Mouse (Mus musculus): Measurements from ENCODE around the gene Lhx6. TPM values are rescaled to one million over a fixed set of nuclear protein-coding genes. Genes with fewer than 3 reads are reported as not detected.

Gene Lhx6
- polyA plus RNA-seq, 1 experiment from 2014 or later: 0.67 TPM

GRCm38 (mm10) chr2:36090853-36091741 lies 14.1 kb downstream of the Lhx6 start:
- Histone ChIP-seq H3K9ac (replicated peaks) (no peak overlapping the region), H3K4me1 (peaks cover 23% of the 10 kb centered on the region), H3K4me3 (replicated peaks) (peak overlapping the region; percentile 38), H3K36me3 (no peaks in the 10 kb centered on the region), H3K27ac (replicated peaks) (no peak overlapping the region), H3K9me3 (replicated peaks) (no peaks in the 10 kb centered on the region), H3K4me2 (peak overlapping the region; percentile 73), H3K27me3 (replicated peaks) (peaks cover 99% of the 10 kb centered on the region)
- peak; percentile 43 for ATAC-seq (ENCODE audit: low FRiP score)
- WGBS: 1% methylated on average over 70 of the region's 70 CpGs

GRCm38 (mm10) chr2:36089190-36089589 lies 16.0 kb downstream of the Lhx6 start:
- WGBS: 27% methylated on average over 3 of the region's 3 CpGs
- no peak overlapping the region for H3K9ac ChIP-seq (replicated peaks)
- no peak for ATAC-seq (ENCODE audit: low FRiP score)
- H3K9me3 ChIP-seq (replicated peaks): no peaks in the 10 kb centered on the region
- H3K36me3 ChIP-seq: no peaks in the 10 kb centered on the region
- no peak overlapping the region for H3K4me3 ChIP-seq (replicated peaks)
- H3K4me1 ChIP-seq: peaks cover 21% of the 10 kb centered on the region
- no peak overlapping the region for H3K4me2 ChIP-seq
- H3K27ac ChIP-seq (replicated peaks): no peak overlapping the region
- peaks cover 85% of the 10 kb centered on the region for H3K27me3 ChIP-seq (replicated peaks)

GRCm38 (mm10) chr2:36085041-36085440 lies 20.2 kb downstream of the Lhx6 start:
- no peak overlapping the region for H3K4me2 ChIP-seq
- H3K9ac ChIP-seq (replicated peaks): no peak overlapping the region
- no peaks in the 10 kb centered on the region for H3K9me3 ChIP-seq (replicated peaks)
- no peaks in the 10 kb centered on the region for H3K36me3 ChIP-seq
- H3K4me3 ChIP-seq (replicated peaks): no peak overlapping the region
- H3K27ac ChIP-seq (replicated peaks): no peak overlapping the region
- H3K27me3 ChIP-seq (replicated peaks): peaks cover 44% of the 10 kb centered on the region
- no peaks in the 10 kb centered on the region for H3K4me1 ChIP-seq
- ATAC-seq (ENCODE audit: low FRiP score): no peak
- WGBS: 100% methylated on average over 1 of the region's 1 CpGs

- H3K27ac ChIP-seq (replicated peaks): no peak overlapping the region
- H3K9me3 ChIP-seq (replicated peaks): no peaks in the 10 kb centered on the region
- H3K9ac ChIP-seq (replicated peaks): no peak overlapping the region
- ATAC-seq (ENCODE audit: low FRiP score): no peak
- peaks cover 24% of the 10 kb centered on the region for H3K27me3 ChIP-seq (replicated peaks)
- whole genome bisulfite sequencing: 76% methylated on average over 9 of the region's 9 CpGs
- H3K4me3 ChIP-seq (replicated peaks): no peak overlapping the region
- no peak overlapping the region for H3K4me2 ChIP-seq
- H3K4me1 ChIP-seq: no peaks in the 10 kb centered on the region
- H3K36me3 ChIP-seq: no peaks in the 10 kb centered on the region
Measured at GRCm38 (mm10) chr2:36082802-36083580, 22.2 kb downstream of the Lhx6 start.

GRCm38 (mm10) chr2:36081446-36081845 lies 23.8 kb downstream of the Lhx6 start:
- WGBS: 45% methylated on average over 9 of the region's 9 CpGs
- no peak for ATAC-seq (ENCODE audit: low FRiP score)
- H3K4me1 ChIP-seq: peaks cover 12% of the 10 kb centered on the region
- no peaks in the 10 kb centered on the region for H3K9me3 ChIP-seq (replicated peaks)
- no peaks in the 10 kb centered on the region for H3K36me3 ChIP-seq
- H3K4me2 ChIP-seq: no peak overlapping the region
- H3K27me3 ChIP-seq (replicated peaks): peaks cover 8% of the 10 kb centered on the region
- H3K4me3 ChIP-seq (replicated peaks): no peak overlapping the region
- H3K27ac ChIP-seq (replicated peaks): no peak overlapping the region
- no peak overlapping the region for H3K9ac ChIP-seq (replicated peaks)

GRCm38 (mm10) chr2:36077160-36077761 lies 27.9 kb downstream of the Lhx6 start:
- Histone ChIP-seq H3K27ac (replicated peaks) (no peak overlapping the region), H3K27me3 (replicated peaks) (no peaks in the 10 kb centered on the region), H3K36me3 (no peaks in the 10 kb centered on the region), H3K9ac (replicated peaks) (peak overlapping the region; percentile 17; the same call in 1 of the 2 replicates), H3K4me3 (replicated peaks) (peak overlapping the region; percentile 21), H3K9me3 (replicated peaks) (no peaks in the 10 kb centered on the region), H3K4me1 (peaks cover 12% of the 10 kb centered on the region), H3K4me2 (peak overlapping the region; percentile 53)
- ATAC-seq (ENCODE audit: low FRiP score): no peak; the same call in 1 of the 2 replicates
- WGBS: 12% methylated on average over 11 of the region's 11 CpGs

GRCm38 (mm10) chr2:36075210-36075609 lies 30.0 kb downstream of the Lhx6 start:
- 92% methylated on average over 5 of the region's 5 CpGs for WGBS
- H3K27ac ChIP-seq (replicated peaks): no peak overlapping the region
- no peak overlapping the region for H3K4me2 ChIP-seq
- H3K9me3 ChIP-seq (replicated peaks): no peaks in the 10 kb centered on the region
- no peak overlapping the region for H3K9ac ChIP-seq (replicated peaks)
- peaks cover 12% of the 10 kb centered on the region for H3K4me1 ChIP-seq
- no peak for ATAC-seq (ENCODE audit: low FRiP score)
- H3K36me3 ChIP-seq: no peaks in the 10 kb centered on the region
- no peak overlapping the region for H3K4me3 ChIP-seq (replicated peaks)
- H3K27me3 ChIP-seq (replicated peaks): no peaks in the 10 kb centered on the region

GRCm38 (mm10) chr2:36073781-36074180 lies 31.4 kb downstream of the Lhx6 start:
- Histone ChIP-seq H3K9me3 (replicated peaks) (no peaks in the 10 kb centered on the region), H3K9ac (replicated peaks) (no peak overlapping the region), H3K4me2 (no peak overlapping the region), H3K4me1 (peaks cover 12% of the 10 kb centered on the region), H3K27me3 (replicated peaks) (no peaks in the 10 kb centered on the region), H3K4me3 (replicated peaks) (no peak overlapping the region), H3K27ac (replicated peaks) (no peak overlapping the region), H3K36me3 (no peaks in the 10 kb centered on the region)
- no peak for ATAC-seq (ENCODE audit: low FRiP score)
- WGBS: 58% methylated on average over 3 of the region's 3 CpGs

GRCm38 (mm10) chr2:36071660-36072305 lies 33.4 kb downstream of the Lhx6 start:
- H3K4me2 ChIP-seq: no peak overlapping the region
- no peaks in the 10 kb centered on the region for H3K9me3 ChIP-seq (replicated peaks)
- ATAC-seq (ENCODE audit: low FRiP score): no peak
- H3K9ac ChIP-seq (replicated peaks): no peak overlapping the region
- 80% methylated on average over 8 of the region's 8 CpGs for WGBS
- 0 out of 2 replicates have a peak, but pooled peaks cover 3% of the 10 kb centered on the region for H3K27me3 ChIP-seq (replicated peaks)
- no peaks in the 10 kb centered on the region for H3K36me3 ChIP-seq
- no peak overlapping the region for H3K4me3 ChIP-seq (replicated peaks)
- H3K27ac ChIP-seq (replicated peaks): no peak overlapping the region
- peaks cover under 1% of the 10 kb centered on the region; the same call in 1 of the 2 replicates for H3K4me1 ChIP-seq

GRCm38 (mm10) chr2:36067132-36067531 lies 38.1 kb downstream of the Lhx6 start:
- Histone ChIP-seq H3K9ac (replicated peaks) (no peak overlapping the region), H3K4me2 (no peak overlapping the region), H3K4me3 (replicated peaks) (no peak overlapping the region), H3K27ac (replicated peaks) (no peak overlapping the region), H3K27me3 (replicated peaks) (0 out of 2 replicates have a peak, but pooled peaks cover 3% of the 10 kb centered on the region), H3K36me3 (no peaks in the 10 kb centered on the region), H3K9me3 (replicated peaks) (no peaks in the 10 kb centered on the region), H3K4me1 (no peaks in the 10 kb centered on the region)
- ATAC-seq (ENCODE audit: low FRiP score): no peak
- 23% methylated on average over 9 of the region's 9 CpGs for WGBS

- no peaks in the 10 kb centered on the region for H3K36me3 ChIP-seq
- no peak for ATAC-seq (ENCODE audit: low FRiP score)
- H3K9ac ChIP-seq (replicated peaks): no peak overlapping the region
- H3K4me2 ChIP-seq: no peak overlapping the region
- no peaks in the 10 kb centered on the region for H3K27me3 ChIP-seq (replicated peaks)
- H3K4me1 ChIP-seq: no peaks in the 10 kb centered on the region
- H3K9me3 ChIP-seq (replicated peaks): no peaks in the 10 kb centered on the region
- H3K4me3 ChIP-seq (replicated peaks): no peak overlapping the region
- no peak overlapping the region for H3K27ac ChIP-seq (replicated peaks)
- 62% methylated on average over 5 of the region's 5 CpGs for WGBS
Measured at GRCm38 (mm10) chr2:36061409-36061808, 43.8 kb downstream of the Lhx6 start.
